Mouse (Mus musculus) ES-CJ7 (cell line): Measurements from ENCODE around the gene Tbc1d2.
"Not testable (repeated sequence)": the region's sequence is repeated elsewhere in the genome, so short reads cannot be mapped to it uniquely, and the experiment has no call there.

ENCODE experiments used
- DNase-seq: peaks from one replicate; pipeline ENCODE4 v3.0.0; 2011; ENCODE audit warnings: low read depth, low spot score

Tbc1d2 gene

DNA sequence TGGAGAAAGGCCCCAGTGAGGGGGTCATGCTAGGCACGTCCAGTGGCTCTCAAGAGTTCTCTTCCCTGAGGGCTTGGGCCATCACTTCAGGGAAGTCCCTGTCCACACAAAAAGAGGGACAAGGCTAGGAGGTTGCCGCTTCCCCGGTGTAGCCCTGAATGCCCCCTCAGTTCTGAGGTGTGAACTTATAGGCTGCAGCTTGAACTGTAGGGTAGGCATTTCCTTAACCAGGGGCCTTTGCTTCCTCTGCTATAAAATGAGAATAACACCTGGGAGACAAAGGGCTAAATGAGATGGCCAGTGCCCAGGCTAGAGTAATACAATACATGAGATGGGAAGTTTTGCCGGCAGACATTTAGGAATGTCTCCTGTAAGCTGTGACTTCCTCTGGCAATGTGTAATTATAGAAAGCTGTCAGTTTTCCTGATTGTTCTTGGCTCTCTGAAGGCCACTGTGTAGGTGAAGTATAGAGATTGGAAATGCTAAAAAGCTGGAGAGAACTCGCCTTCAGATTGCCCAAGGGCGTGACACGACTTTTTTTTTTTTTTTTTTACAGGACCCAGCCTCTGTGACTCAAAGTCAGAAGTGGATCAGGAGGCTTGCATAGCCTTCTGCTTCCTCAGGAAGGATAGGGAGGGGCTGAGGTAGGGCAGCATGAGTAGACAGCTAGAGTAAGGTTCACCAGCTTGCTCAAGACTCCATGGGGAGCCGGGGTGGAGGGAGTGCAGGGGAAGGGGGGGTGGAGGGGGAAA is 6.9 kb downstream of the Tbc1d2 start:
- DNase-seq, result peak; percentile 75

DNA sequence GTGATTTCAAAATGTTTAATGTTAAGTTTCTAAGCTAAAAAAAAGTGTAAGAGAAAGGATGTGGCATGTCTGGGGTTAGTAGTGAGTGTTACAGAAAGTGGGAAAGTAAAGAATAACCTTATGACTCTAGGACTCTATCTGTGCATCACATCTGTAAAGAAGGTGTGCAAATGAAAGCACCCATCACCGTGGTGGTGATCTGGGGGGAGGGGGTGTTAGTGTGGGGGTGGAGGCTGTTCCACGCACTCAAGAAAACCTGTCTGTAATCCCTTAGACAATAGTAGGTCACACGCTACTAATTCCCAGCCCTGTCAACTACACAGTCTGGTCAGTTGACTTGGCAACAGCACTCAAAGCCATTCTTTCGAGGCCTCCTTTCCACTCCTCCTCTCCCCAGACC is 8.7 kb downstream of the Tbc1d2 start:
- no peak for DNase-seq

GRCm38 (mm10) chr4:46639866-46640265 is 10.1 kb downstream of the Tbc1d2 start:
- no peak for DNase-seq

DNA sequence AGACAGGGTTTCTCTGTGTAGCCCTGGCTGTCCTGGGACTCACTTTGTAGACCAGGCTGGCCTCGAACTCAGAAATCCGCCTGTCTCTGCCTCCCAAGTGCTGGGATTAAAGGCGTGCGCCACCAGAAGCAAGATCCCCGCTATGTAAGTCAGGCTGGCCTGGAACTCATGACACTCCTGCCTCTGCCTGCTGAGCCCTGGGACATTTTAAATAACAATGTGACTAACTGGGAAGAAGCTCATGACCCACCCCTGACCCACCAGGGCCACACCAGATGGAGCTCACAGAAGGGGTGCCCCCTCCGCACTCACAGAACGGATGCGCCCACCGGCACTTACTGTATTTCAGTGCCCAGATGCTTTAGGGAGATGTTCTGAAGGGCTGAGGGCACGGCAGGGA is 12.8 kb downstream of the Tbc1d2 start:
- DNase-seq, result peak; percentile 72

DNA sequence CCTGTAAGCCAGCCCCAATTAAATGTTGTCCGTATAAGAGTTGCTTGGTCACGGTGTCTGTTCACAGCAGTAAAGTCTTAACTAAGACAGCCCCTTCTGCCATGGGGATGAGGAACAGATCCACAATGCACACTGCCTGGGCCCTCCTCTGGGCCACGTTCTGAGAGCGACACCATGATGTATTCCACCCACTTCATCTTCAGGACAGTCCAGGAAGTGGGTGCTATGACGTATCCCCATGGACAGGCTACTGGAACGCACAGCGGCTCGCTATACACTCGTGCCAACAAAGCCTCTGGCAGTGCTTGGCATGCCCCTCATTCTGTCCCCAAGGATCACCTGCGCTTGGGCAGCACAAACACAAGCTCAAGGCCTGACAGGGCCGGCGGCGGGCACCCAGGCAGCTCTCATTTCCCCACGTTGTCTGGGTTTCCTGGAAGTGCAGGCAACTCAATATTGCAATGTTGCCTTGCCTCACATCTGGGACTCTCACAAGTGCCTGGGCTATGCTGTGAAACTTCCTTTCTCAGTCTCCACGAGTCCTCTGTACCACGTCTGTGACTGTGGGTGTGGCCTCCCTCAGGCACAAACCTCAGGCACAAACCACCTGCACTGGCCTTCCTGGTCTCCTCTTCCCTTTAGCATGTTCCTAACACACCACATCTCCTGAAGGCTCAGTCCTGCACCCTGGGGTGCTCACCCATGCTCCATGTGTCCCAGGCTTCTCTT is 14.1 kb downstream of the Tbc1d2 start:
- DNase-seq, result no peak

DNA sequence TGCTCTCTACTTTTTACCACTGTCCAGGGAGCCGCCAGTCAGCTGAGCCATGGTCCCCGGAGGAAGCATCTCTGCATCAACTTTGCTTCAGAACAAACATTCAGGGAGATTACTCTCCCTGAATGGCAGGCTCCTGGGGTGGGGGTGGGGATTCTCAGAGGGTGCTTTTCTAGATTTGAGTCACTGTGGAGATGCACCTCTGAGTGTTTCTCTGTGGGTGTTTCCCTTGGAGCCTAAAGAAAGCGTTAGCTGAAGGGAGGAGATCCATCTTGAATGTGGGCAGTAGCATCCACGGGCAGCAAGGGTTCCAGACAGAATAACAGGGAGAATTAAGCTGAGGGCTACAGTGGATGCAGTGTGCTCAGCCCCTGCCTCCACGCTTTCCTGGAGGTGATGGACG is 15.1 kb downstream of the Tbc1d2 start:
- no peak for DNase-seq

DNA sequence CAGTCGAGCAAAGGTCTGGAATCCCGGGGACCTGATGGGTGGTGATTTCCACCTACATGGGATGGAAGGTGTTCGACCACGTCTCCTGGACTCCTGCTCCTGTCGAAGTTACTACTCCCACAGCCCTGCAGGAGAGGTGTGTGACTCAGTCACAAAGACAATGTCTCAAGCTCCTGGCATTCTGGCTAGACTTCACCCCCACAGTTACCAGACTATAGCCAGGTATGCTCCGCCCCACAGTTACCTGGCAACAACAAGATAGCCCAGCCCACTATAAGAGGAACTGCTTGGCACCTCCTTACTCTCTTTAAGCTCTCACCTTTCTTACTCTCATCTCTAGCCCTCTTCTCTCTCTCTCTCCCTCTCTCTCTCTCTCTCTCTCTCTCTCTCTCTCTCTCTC is 16.4 kb downstream of the Tbc1d2 start:
- not testable (repeated sequence) for DNase-seq

DNA sequence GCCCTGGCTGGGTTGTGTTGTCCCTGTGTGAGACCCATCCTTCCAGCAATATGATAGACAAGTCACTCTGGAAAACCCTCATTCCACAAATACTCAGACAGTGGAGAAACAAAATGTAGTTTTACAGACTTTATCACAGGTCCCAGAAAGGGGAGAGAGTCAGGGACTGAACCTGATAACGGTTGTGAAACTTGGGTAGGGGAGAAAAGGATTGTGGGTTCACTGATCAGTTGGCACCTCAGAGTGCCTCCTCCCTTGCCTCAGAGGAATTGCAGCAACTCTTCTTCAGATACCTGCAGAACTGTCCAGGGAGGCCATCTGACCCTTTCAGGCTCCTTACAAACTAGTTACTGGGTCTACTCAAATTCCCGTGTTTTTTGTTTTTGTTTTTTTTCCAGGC is 17.5 kb downstream of the Tbc1d2 start:
- DNase-seq, result no peak

DNA sequence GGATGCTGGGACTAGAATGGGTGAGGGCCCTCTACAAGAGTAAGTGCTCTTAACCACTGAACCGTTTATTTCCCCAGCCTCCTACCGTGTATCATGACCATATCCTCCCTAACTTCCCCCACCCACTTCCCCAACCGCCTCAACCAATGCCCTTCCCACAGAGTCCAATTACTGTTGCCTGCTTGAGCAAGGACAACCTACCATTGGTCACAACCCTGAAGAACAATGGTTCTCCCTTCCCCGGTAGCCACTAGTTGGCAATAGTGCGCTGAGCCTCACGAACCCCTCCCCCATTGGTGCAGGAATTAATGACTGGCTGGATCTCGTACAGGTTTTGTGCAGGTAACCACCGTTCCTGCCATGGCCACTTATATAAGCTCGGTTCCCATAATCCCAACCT is 19.6 kb downstream of the Tbc1d2 start:
- peak; percentile 78 for DNase-seq

GRCm38 (mm10) chr4:46628873-46629272 is 21.1 kb downstream of the Tbc1d2 start:
- DNase-seq, result peak; percentile 65

- no peak for DNase-seq
Measured at GRCm38 (mm10) chr4:46628081-46628480, 21.9 kb downstream of the Tbc1d2 start.

DNA sequence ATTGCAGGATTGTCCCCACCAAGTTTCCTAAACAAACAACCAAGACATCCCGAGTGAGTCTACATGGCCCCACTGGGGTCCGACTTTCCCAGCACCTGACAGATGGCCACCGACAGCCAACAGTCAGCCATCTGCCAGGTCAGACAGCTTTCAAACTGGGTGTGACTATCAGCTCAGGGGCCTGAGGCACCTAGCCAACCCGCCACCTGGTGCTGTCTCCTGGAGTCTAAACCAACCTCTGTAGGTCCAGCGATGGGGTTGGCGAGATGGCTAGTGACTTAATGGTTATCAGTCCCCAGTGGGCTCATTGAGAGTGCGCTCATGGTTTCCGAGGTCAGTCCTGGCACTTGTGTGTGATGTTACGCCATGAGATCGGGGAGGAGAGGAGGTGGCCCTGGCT is 24.9 kb downstream of the Tbc1d2 start:
- no peak for DNase-seq

- DNase-seq, result no peak
Measured at GRCm38 (mm10) chr4:46623007-46623406, 27.0 kb downstream of the Tbc1d2 start.

GRCm38 (mm10) chr4:46620946-46621345 is 29.1 kb downstream of the Tbc1d2 start:
- no peak for DNase-seq

GRCm38 (mm10) chr4:46620330-46620729 is 29.7 kb downstream of the Tbc1d2 start:
- peak; percentile 74 for DNase-seq

GRCm38 (mm10) chr4:46618196-46618817 is 31.7 kb downstream of the Tbc1d2 start:
- peak; percentile 79 for DNase-seq

GRCm38 (mm10) chr4:46617408-46617807 is 32.6 kb downstream of the Tbc1d2 start:
- peak; percentile 58 for DNase-seq

DNA sequence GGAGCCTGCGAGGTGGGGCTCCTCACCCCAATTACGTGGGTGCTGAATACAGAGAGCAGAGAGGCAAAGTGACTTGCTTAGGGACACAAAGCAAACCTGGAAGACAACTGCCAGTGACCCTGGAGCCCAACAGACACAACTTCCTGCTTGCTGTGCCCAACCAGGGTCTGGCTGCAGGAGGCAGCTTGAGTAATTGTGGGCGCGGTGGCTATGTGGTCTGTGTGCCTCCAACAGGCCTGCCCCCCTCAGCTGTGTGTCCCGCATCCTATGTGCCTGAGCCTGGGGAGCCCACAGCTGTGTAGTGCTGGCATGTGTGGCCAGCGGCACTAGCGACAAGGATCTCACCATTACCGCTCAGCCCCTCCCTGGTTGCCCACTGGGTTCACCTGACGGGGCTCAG is 35.4 kb downstream of the Tbc1d2 start:
- no peak for DNase-seq

DNA sequence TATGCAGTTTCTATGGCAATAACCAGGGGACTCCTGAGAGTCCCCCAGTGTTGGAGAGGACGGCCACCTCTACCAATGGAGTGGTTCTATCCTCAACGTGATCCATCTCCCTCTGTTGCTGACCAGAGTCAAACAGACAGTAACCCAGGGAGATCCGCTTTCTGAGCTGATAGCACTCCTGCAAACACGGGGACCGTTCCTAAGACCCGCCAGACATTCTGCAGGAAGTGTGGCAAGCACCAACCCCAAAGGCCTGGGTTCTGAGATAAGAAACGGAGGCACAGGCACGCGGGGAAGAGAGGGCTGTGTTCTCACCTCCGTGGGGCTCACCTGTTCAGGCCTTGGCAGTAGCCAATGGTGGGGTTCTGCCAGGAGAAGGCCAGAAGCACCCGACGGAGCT is 36.4 kb downstream of the Tbc1d2 start:
- DNase-seq, result no peak

- peak; percentile 85 for DNase-seq
Measured at GRCm38 (mm10) chr4:46611181-46611580, 38.8 kb downstream of the Tbc1d2 start.

DNA sequence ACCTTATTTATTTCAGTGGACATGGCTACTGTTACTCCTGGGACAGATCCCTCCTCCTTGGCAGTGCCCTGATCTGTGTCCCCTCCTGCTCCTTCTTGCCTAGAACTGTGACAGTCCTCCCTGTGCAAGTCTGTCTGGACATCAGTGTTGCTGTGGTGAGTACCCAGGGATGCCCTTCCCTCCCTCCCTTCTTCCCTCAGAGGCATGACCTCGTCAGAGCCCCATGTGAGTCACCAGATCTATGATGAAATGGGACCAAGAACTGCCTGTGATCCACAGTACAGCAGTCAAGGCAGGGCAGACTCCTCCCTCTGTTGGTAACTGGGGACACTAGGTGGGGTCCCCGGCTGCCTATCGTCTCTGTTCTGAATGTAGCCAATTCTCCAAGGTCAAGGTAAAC is 42.4 kb downstream of the Tbc1d2 start:
- no peak for DNase-seq

- DNase-seq, result no peak
Measured at GRCm38 (mm10) chr4:46605451-46605850, 44.6 kb downstream of the Tbc1d2 start.

DNA sequence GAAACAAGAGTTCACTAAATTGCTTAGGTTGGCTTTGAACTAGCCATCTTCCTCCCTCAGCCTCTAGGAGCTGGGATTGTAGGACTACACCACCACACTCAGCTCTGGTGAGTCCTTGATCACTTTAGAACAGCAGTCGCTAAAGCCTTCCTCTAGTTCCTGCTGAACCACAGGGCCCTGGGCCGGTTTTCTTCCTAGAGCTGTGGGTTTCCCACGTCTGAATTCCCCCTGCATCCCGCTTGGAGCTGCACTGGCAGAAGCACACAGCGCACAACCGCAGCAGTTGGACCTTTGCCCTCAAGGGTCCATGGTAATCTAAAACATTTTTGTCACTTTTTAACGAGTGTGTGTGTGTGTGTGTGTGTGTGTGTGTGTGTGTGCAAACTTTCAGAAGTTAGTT is 47.3 kb downstream of the Tbc1d2 start:
- DNase-seq, result no peak
